Mouse (Mus musculus) layer of hippocampus, postnatal 14 days (tissue): ENCODE measurements at regions not wholly inside any gene's neighbourhood (a gene's known extent, or its start where the extent isn't known, plus 50 kb on each side); places are given as distances from the start of the nearest gene placed in this dataset.

Source experiments
- DNase-seq, 2 experiments: peaks; one replicate each; pipeline ENCODE4 v3.0.0; 2021 to 2022; ENCODE audit warnings: low spot score in 2 of 2, mixed read lengths in 1 of 2

GRCm38 (mm10) chr12:104567622-104568021 lies 94.5 kb upstream of the Gsc start:
- DNase-seq = no peak

- DNase-seq = no peak
Observed at GRCm38 (mm10) chr12:104562961-104563360, 89.8 kb upstream of the Gsc start.

- DNase-seq = no peak
Observed at GRCm38 (mm10) chr12:104560934-104561565, 87.9 kb upstream of the Gsc start.

- peak; percentile 58 to 85 for DNase-seq
Observed at GRCm38 (mm10) chr12:104557761-104558160, 84.6 kb upstream of the Gsc start.

GRCm38 (mm10) chr12:104557307-104557706 lies 84.2 kb upstream of the Gsc start:
- DNase-seq = no peak

GRCm38 (mm10) chr12:104548586-104548985 lies 75.5 kb upstream of the Gsc start:
- DNase-seq = no peak

- DNase-seq = no peak
Observed at GRCm38 (mm10) chr12:104547561-104547960, 74.4 kb upstream of the Gsc start.

GRCm38 (mm10) chr12:104545993-104546769 lies 73.1 kb upstream of the Gsc start:
- no peak for DNase-seq

- no peak for DNase-seq
Observed at GRCm38 (mm10) chr12:104539911-104540310, 66.8 kb upstream of the Gsc start.

GRCm38 (mm10) chr12:104538436-104538835 lies 65.3 kb upstream of the Gsc start:
- no peak for DNase-seq

- DNase-seq = no peak
Observed at GRCm38 (mm10) chr12:104531512-104532447, 58.6 kb upstream of the Gsc start.

- DNase-seq = no peak
Observed at GRCm38 (mm10) chr12:104530586-104530985, 57.5 kb upstream of the Gsc start.
